Mouse (Mus musculus) ES-Bruce4 (cell line): ENCODE results near the gene Apeh. TPM values are rescaled to one million over a fixed set of nuclear protein-coding genes. Genes with fewer than 3 reads are reported as not detected.

Experiments used
- H3K27ac ChIP-seq: 2 replicates; pipeline ENCODE4 v1.5.1; 2012; ENCODE audit warnings: low read length, inconsistent platforms; ENCODE audit not compliant: insufficient read depth
- H3K27me3 ChIP-seq: 2 replicates; pipeline ENCODE4 v1.6.1; 2012; ENCODE audit warnings: mild to moderate bottlenecking, low read length, inconsistent platforms; ENCODE audit not compliant: control insufficient read depth, poor library complexity, insufficient read depth, severe bottlenecking
- H3K36me3 ChIP-seq: 2 replicates; pipeline ENCODE4 v1.6.1; 2012; ENCODE audit warnings: inconsistent platforms, mild to moderate bottlenecking, low read length, moderate library complexity; ENCODE audit not compliant: control insufficient read depth, poor library complexity, insufficient read depth, severe bottlenecking
- H3K4me1 ChIP-seq: one replicate; pipeline ENCODE4 v1.8.1; 2011; ENCODE audit warnings: low read length; ENCODE audit not compliant: control insufficient read depth, insufficient read depth
- H3K4me3 ChIP-seq: 2 replicates; pipeline ENCODE4 v1.5.1; 2011; ENCODE audit warnings: low read depth, mild to moderate bottlenecking, low read length
- H3K9ac ChIP-seq: 2 replicates; pipeline ENCODE4 v1.6.1; 2012; ENCODE audit warnings: low read depth, mild to moderate bottlenecking, inconsistent platforms; ENCODE audit not compliant: poor library complexity, severe bottlenecking
- H3K9me3 ChIP-seq: replicated peaks from 2 replicates; pipeline ENCODE4 v1.6.1; 2012; ENCODE audit warnings: mild to moderate bottlenecking, low read length, inconsistent platforms; ENCODE audit not compliant: control insufficient read depth, poor library complexity, insufficient read depth, severe bottlenecking
- CTCF ChIP-seq: IDR thresholded peaks from one replicate; pipeline ENCODE4 v1.8.1; 2011; ENCODE audit warnings: low read depth, low read length
- EP300 ChIP-seq: IDR thresholded peaks from 2 replicates; pipeline ENCODE4 v1.6.1; 2011; ENCODE audit warnings: low read depth, low read length; ENCODE audit not compliant: insufficient read depth
- POLR2A ChIP-seq: IDR thresholded peaks from one replicate; pipeline ENCODE4 v1.8.1; 2011; ENCODE audit warnings: low read length; ENCODE audit not compliant: insufficient read depth
- polyA plus RNA-seq: library from polyadenylated mRNA; stranded (reverse); fragments of >200 nt; gene quantifications from 2 replicates; pipeline ENCODE4 v1.2.4, GENCODE M21; 2011; ENCODE audit warnings: low read depth; ENCODE audit not compliant: missing spikeins, insufficient read depth, insufficient read length

Apeh gene
- polyA plus RNA-seq, 1 experiment, result 48.1 TPM

GRCm38 (mm10) chr9:108049561-108050251 lies 44.7 kb downstream of the Apeh start:
- Histone ChIP-seq H3K4me1 (no peaks in the 10 kb centered on the region), H3K27ac (no peak overlapping the region), H3K36me3 (peaks cover 5% of the 10 kb centered on the region; the same call in 1 of the 2 replicates), H3K27me3 (no peaks in the 10 kb centered on the region), H3K4me3 (peak overlapping the region; percentile 94), H3K9ac (peak overlapping the region; percentile 47), H3K9me3 (no peaks in the 10 kb centered on the region)
- TF ChIP-seq POLR2A (no peak), EP300 (no peak), CTCF (no peak)

GRCm38 (mm10) chr9:108049016-108049455 lies 45.4 kb downstream of the Apeh start, which contains the start of gene Gmppb:
Gene Gmppb (plus strand): TSS chr9:108049242.
- H3K4me3 ChIP-seq, result peak within 1 kb of the TSS; percentile 94
- no peaks in the 10 kb centered on the region for H3K9me3 ChIP-seq
- peak within 1 kb of the TSS; percentile 47 for H3K9ac ChIP-seq
- H3K36me3 ChIP-seq, result peaks cover 5% of the 10 kb centered on the region; the same call in 1 of the 2 replicates
- no peaks in the 10 kb centered on the region for H3K4me1 ChIP-seq
- H3K27ac ChIP-seq, result no peak within 1 kb of the TSS
- H3K27me3 ChIP-seq, result no peaks in the 10 kb centered on the region
- TF ChIP-seq POLR2A, result peak; percentile 26
- TF ChIP-seq EP300, result no peak

GRCm38 (mm10) chr9:108048566-108048955 lies 45.8 kb downstream of the Apeh start:
- no peak overlapping the region for H3K27ac ChIP-seq
- H3K4me1 ChIP-seq, result no peaks in the 10 kb centered on the region
- H3K36me3 ChIP-seq, result peaks cover 5% of the 10 kb centered on the region; the same call in 1 of the 2 replicates
- H3K9ac ChIP-seq, result peak overlapping the region; percentile 47; the same call in 1 of the 2 replicates
- no peaks in the 10 kb centered on the region for H3K27me3 ChIP-seq
- H3K9me3 ChIP-seq, result no peaks in the 10 kb centered on the region
- no peak for TF ChIP-seq CTCF
- no peak for TF ChIP-seq EP300
- no peak for TF ChIP-seq POLR2A
- peak overlapping the region; percentile 76 for H3K4me3 ChIP-seq

- Histone ChIP-seq H3K4me1 (no peaks in the 10 kb centered on the region), H3K9me3 (no peaks in the 10 kb centered on the region), H3K4me3 (peak overlapping the region; percentile 76), H3K27me3 (no peaks in the 10 kb centered on the region), H3K9ac (peak overlapping the region; percentile 47; the same call in 1 of the 2 replicates), H3K27ac (no peak overlapping the region), H3K36me3 (peaks cover 5% of the 10 kb centered on the region; the same call in 1 of the 2 replicates)
- no peak for TF ChIP-seq EP300
- TF ChIP-seq CTCF, result no peak
- no peak for TF ChIP-seq POLR2A
Measured at GRCm38 (mm10) chr9:108047601-108048565, 46.5 kb downstream of the Apeh start.

- Histone ChIP-seq H3K4me1 (no peaks in the 10 kb centered on the region), H3K4me3 (no peak overlapping the region), H3K9ac (no peak overlapping the region), H3K27me3 (no peaks in the 10 kb centered on the region), H3K9me3 (no peaks in the 10 kb centered on the region), H3K36me3 (peaks cover 4% of the 10 kb centered on the region; the same call in 1 of the 2 replicates), H3K27ac (no peak overlapping the region)
- no peak for TF ChIP-seq CTCF
- TF ChIP-seq EP300, result no peak
Measured at GRCm38 (mm10) chr9:108046582-108046981, 47.8 kb downstream of the Apeh start.
